In genomic region chr13:48540488-48540887, GRCm38 (mm10) we compare ENCODE assay signal across 16 mouse cellular contexts. TPM values are rescaled to one million over a fixed set of nuclear protein-coding genes. Genes with fewer than 3 reads are reported as not detected.
DNase-seq lines count a peak whose midpoint lies in the region; ATAC-seq lines count a peak whose summit lies in the region.
"Had no signal": no experiment of that assay in that cellular context is flagged by ENCODE, and none has a peak within 500 bp of the region (broad histone marks: within the 10 kb centered on the region; RNA-seq: fewer than 3 reads in every experiment).

No protein-coding gene starts in this region.

- peaks cover 40% of the 10 kb centered on the region for H3K4me1 ChIP-seq in heart, embryonic 16.5 days (ENCODE audit: control insufficient read depth, insufficient read depth, low read length)
- peaks cover 47% of the 10 kb centered on the region for H3K4me1 ChIP-seq in lung, embryonic 15.5 days
- H3K4me1 ChIP-seq in stomach, embryonic 15.5 days: peaks cover 14% of the 10 kb centered on the region

- no peak for ATAC-seq in heart, embryonic 16.5 days (replicated peaks; ENCODE audit: extremely low read depth, insufficient read depth, low FRiP score)
- no peak for ATAC-seq in lung, embryonic 15.5 days (ENCODE audit: borderline replicate concordance, extremely low read depth, low FRiP score, low TSS enrichment)
- peak; percentile 91 for ATAC-seq in granulocyte monocyte progenitor cell, adult 5-6 weeks (replicated peaks; ENCODE audit: poor library complexity, severe bottlenecking)
- no peak for ATAC-seq in stomach, embryonic 15.5 days (ENCODE audit: insufficient read depth, low FRiP score, low read depth)
- ATAC-seq: forebrain, embryonic 13.5 days; midbrain, embryonic 16.5 days had no signal

- no peaks in the 10 kb centered on the region for H3K27me3 ChIP-seq in heart, embryonic 16.5 days (ENCODE audit: control insufficient read depth, insufficient read depth, low read length)
- H3K27me3 ChIP-seq in lung, embryonic 15.5 days: no peaks in the 10 kb centered on the region
- H3K27me3 ChIP-seq in stomach, embryonic 15.5 days (replicated peaks): no peaks in the 10 kb centered on the region
- H3K27me3 ChIP-seq: embryonic facial prominence, embryonic 12.5 days; forebrain, embryonic 13.5 days had no signal

- peak overlapping the region; percentile 53 for H3K4me2 ChIP-seq in heart, embryonic 16.5 days (ENCODE audit: low read depth, low read length)
- peak overlapping the region; percentile 19; the same call in 1 of the 2 replicates for H3K4me2 ChIP-seq in lung, embryonic 15.5 days
- H3K4me2 ChIP-seq in stomach, embryonic 15.5 days: peak overlapping the region; percentile 10; the same call in 1 of the 2 replicates
- H3K4me2 ChIP-seq: embryonic facial prominence, embryonic 12.5 days; forebrain, embryonic 13.5 days had no signal

- WGBS in heart, embryonic 16.5 days: 55% methylated on average over 1 of the region's 1 CpGs
- 32% methylated on average over 1 of the region's 1 CpGs for WGBS in lung, embryonic 15.5 days
- WGBS in stomach, embryonic 15.5 days: 21% methylated on average over 1 of the region's 1 CpGs

- H3K9me3 ChIP-seq in heart, embryonic 16.5 days (replicated peaks; ENCODE audit: control insufficient read depth, low read length): no peaks in the 10 kb centered on the region
- H3K9me3 ChIP-seq in lung, embryonic 15.5 days: no peaks in the 10 kb centered on the region
- no peaks in the 10 kb centered on the region for H3K9me3 ChIP-seq in stomach, embryonic 15.5 days
- H3K9me3 ChIP-seq: embryonic facial prominence, embryonic 12.5 days; forebrain, embryonic 13.5 days had no signal

- no peak overlapping the region for H3K27ac ChIP-seq in heart, embryonic 16.5 days (ENCODE audit: low read length)
- no peak overlapping the region for H3K27ac ChIP-seq in lung, embryonic 15.5 days
- H3K27ac ChIP-seq in stomach, embryonic 15.5 days: no peak overlapping the region
- H3K27ac ChIP-seq: embryonic facial prominence, embryonic 12.5 days; forebrain, embryonic 13.5 days had no signal

- peaks cover 11% of the 10 kb centered on the region; the same call in 1 of the 2 replicates for H3K36me3 ChIP-seq in heart, embryonic 16.5 days (ENCODE audit: control insufficient read depth, insufficient read depth)
- H3K36me3 ChIP-seq in lung, embryonic 15.5 days: peaks cover 17% of the 10 kb centered on the region
- H3K36me3 ChIP-seq in stomach, embryonic 15.5 days: peaks cover 9% of the 10 kb centered on the region

- H3K9ac ChIP-seq in heart, embryonic 16.5 days (ENCODE audit: low read length): peak overlapping the region; percentile 13; the same call in 1 of the 2 replicates
- H3K9ac ChIP-seq in lung, embryonic 15.5 days: no peak overlapping the region
- no peak overlapping the region for H3K9ac ChIP-seq in stomach, embryonic 15.5 days
- H3K9ac ChIP-seq: embryonic facial prominence, embryonic 12.5 days; forebrain, embryonic 13.5 days had no signal

- H3K4me3 ChIP-seq in heart, embryonic 16.5 days (ENCODE audit: low read length): peak overlapping the region; percentile 6; the same call in 1 of the 2 replicates
- no peak overlapping the region for H3K4me3 ChIP-seq in lung, embryonic 15.5 days
- no peak overlapping the region for H3K4me3 ChIP-seq in stomach, embryonic 15.5 days (replicated peaks)
- H3K4me3 ChIP-seq: embryonic facial prominence, embryonic 12.5 days; forebrain, embryonic 13.5 days had no signal

- no peak for DNase-seq in heart, postnatal 4 days
- DNase-seq in lung, adult 18-20 months: no peak
- DNase-seq in right cerebral cortex, adult 18-20 months: no peak
- DNase-seq: adrenal gland, postnatal 25 days; cerebellum, adult 2 months; gastrocnemius, postnatal 25 days; kidney, adult 8-10 months; lung, postnatal 14 days; right cerebral cortex, postnatal 25 days had no signal

RNA-seq across cellular contexts. Expression of gene A830005F24Rik, which starts 27.1 kb away (rescaled TPM):
- polyA plus RNA-seq in heart, embryonic 16.5 days (2015; fragmentation: Nextera tagmentation; extraction: Ambion mirVana): 0.46 and 0.74 TPM in 2 replicates
- total RNA-seq in heart, postnatal 4 days (2021): not detected
- polyA plus RNA-seq in lung, embryonic 15.5 days (2015; fragmentation: Nextera tagmentation; extraction: Ambion mirVana): 0.79 and 1.1 TPM in 2 replicates
- total RNA-seq in granulocyte monocyte progenitor cell, adult 5-6 weeks (2014; fragmentation: Nextera tagmentation): 1.6 and 3.5 TPM in 2 replicates
- total RNA-seq in granulocyte monocyte progenitor cell, adult 5-6 weeks (2017): 1.1 TPM in 1 of 2 replicates, not detected in the other
- polyA plus RNA-seq in stomach, embryonic 15.5 days (2015; fragmentation: Nextera tagmentation; extraction: Ambion mirVana): 0.51 and 0.86 TPM in 2 replicates
- total RNA-seq: adrenal gland, postnatal 25 days; gastrocnemius, postnatal 25 days had no signal

RNA-seq across cellular contexts. Expression of gene Zfp169, which starts 27.2 kb away (rescaled TPM):
- 2.3 and 2.5 TPM in 2 replicates for polyA plus RNA-seq in heart, embryonic 16.5 days (2015; fragmentation: Nextera tagmentation; extraction: Ambion mirVana)
- total RNA-seq in heart, postnatal 4 days (2021): 1 to 10 TPM; 5.8 to 6.2 TPM
- 3.6 and 3.7 TPM in 2 replicates for polyA plus RNA-seq in lung, embryonic 15.5 days (2015; fragmentation: Nextera tagmentation; extraction: Ambion mirVana)
- total RNA-seq in granulocyte monocyte progenitor cell, adult 5-6 weeks (2014; fragmentation: Nextera tagmentation): 16.2 and 18.7 TPM in 2 replicates
- total RNA-seq in granulocyte monocyte progenitor cell, adult 5-6 weeks (2017): 8.4 and 11.0 TPM in 2 replicates
- 3.2 and 4.0 TPM in 2 replicates for polyA plus RNA-seq in stomach, embryonic 15.5 days (2015; fragmentation: Nextera tagmentation; extraction: Ambion mirVana)
